Mouse (Mus musculus): ENCODE data around the gene Gm20909. TPM values are rescaled to one million over a fixed set of nuclear protein-coding genes. Genes with fewer than 3 reads are reported as not detected.
"Not testable (repeated sequence)": the region's sequence is repeated elsewhere in the genome, so short reads cannot be mapped to it uniquely, and the experiment has no call there.

Gm20909 gene
- polyA plus RNA-seq (2012; ENCODE audit: insufficient read depth, insufficient read length, missing spikeins): not detected in 2 replicates

- not testable (repeated sequence) for H3K4me3 ChIP-seq (ENCODE audit: insufficient read depth, low read length); H3K4me1 ChIP-seq (ENCODE audit: control insufficient read depth, insufficient read depth, low read length); H3K27ac ChIP-seq (ENCODE audit: insufficient read depth, low read depth, low read length)
Measured at GRCm38 (mm10) chrY:21164270-21164669, at the start of gene Gm20909. TSS of gene Gm20909 (plus strand) at chrY:21164570.

Other genes starting within 250 kb of the Gm20909 start
- gene Gm29866, start 170.9 kb upstream of the Gm20909 start, polyA plus RNA-seq (2012; ENCODE audit: insufficient read depth, insufficient read length, missing spikeins): not detected in 2 replicates
- gene Gm20865, start 77.0 kb downstream of the Gm20909 start, polyA plus RNA-seq (2012; ENCODE audit: insufficient read depth, insufficient read length, missing spikeins): not detected in 2 replicates